Mouse (Mus musculus) neural tube, postnatal 0 days (tissue): Measurements from ENCODE around the gene Zfp867. TPM values are rescaled to one million over a fixed set of nuclear protein-coding genes. Genes with fewer than 3 reads are reported as not detected.

Experiments
- polyA plus RNA-seq: library from polyadenylated mRNA; unstranded; fragments of >200 nt; fragmentation: Nextera tagmentation; extraction: Ambion mirVana; gene quantifications from 2 replicates; pipeline ENCODE4 v1.2.1, GENCODE M21; 2015

Gene Zfp867
- polyA plus RNA-seq: 7.2 and 8.0 TPM in 2 replicates

DNA sequence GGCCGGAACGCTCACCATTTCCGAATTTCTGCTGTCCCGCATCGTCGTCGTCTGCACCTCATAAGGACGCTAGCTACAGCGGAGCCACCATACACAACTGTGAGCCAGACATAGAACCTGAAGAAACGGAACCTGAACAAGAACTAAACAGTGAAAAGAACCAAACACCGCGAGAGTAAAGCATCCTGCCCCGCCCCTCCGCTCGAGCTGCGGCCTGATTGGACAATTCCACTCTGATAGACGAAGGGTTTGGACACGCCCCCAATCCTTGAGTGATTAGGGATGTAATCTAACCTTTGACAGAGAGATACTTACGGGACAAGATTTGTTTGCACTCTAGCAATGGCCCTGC, at the start of gene Zfp867:
Gene Zfp867, minus strand, starts transcription at position 149 of the 352 bp plus-strand sequence.

GRCm38 (mm10) chr11:59451086-59451485, 21.2 kb downstream of the Zfp867 start, which contains the start of gene Snap47:
Gene Snap47 (minus strand): TSS chr11:59451186.

GRCm38 (mm10) chr11:59449741-59450229, 22.5 kb downstream of the Zfp867 start, which contains the start of gene Jmjd4:
Gene Jmjd4 (plus strand): TSS chr11:59450045.

Other genes starting within 250 kb of the Zfp867 start
- gene Arf1, start 244.2 kb downstream of the Zfp867 start, polyA plus RNA-seq: 573 and 620 TPM in 2 replicates
- not detected in 2 replicates for gene Wnt3a, start 181.7 kb downstream of the Zfp867 start, polyA plus RNA-seq
- gene Wnt9a, start 165.5 kb downstream of the Zfp867 start, polyA plus RNA-seq: 2.4 and 3.3 TPM in 2 replicates
- gene Prss38, start 96.8 kb downstream of the Zfp867 start, polyA plus RNA-seq: not detected in 2 replicates
- 24.2 and 24.3 TPM in 2 replicates for gene Jmjd4, start 22.4 kb downstream of the Zfp867 start, polyA plus RNA-seq
- 539 and 570 TPM in 2 replicates for gene Snap47, start 21.3 kb downstream of the Zfp867 start, polyA plus RNA-seq
- 12.2 and 12.4 TPM in 2 replicates for gene Zkscan17, start 54.3 kb upstream of the Zfp867 start, polyA plus RNA-seq
- 0.22 and 0.24 TPM in 2 replicates for gene Nlrp3, start 69.1 kb upstream of the Zfp867 start, polyA plus RNA-seq
- 0.20 TPM in 1 of 2 replicates, not detected in the other for gene Olfr222, start 103.8 kb upstream of the Zfp867 start, polyA plus RNA-seq
- gene Olfr223, start 120.8 kb upstream of the Zfp867 start, polyA plus RNA-seq: not detected in 2 replicates
- gene Mprip, start 188.8 kb upstream of the Zfp867 start, polyA plus RNA-seq: 54.2 and 58.7 TPM in 2 replicates